Mouse (Mus musculus) brain, embryonic 14.5 days (tissue): ENCODE measurements around the gene Asic4.

ENCODE experiments used
- CTCF ChIP-seq: fragments of 200-500 bp; IDR thresholded peaks from 2 replicates; pipeline ENCODE4 v1.5.1; 2012; ENCODE audit warnings: inconsistent platforms, mild to moderate bottlenecking, moderate library complexity, borderline replicate concordance; ENCODE audit not compliant: insufficient read depth, insufficient read length; ENCODE audit errors: extremely low read depth
- POLR2A ChIP-seq: fragments of 200-500 bp; IDR thresholded peaks from 2 replicates; pipeline ENCODE4 v1.6.1; 2012; ENCODE audit warnings: mild to moderate bottlenecking, inconsistent platforms, borderline replicate concordance; ENCODE audit not compliant: poor library complexity, insufficient read depth, insufficient read length, severe bottlenecking; ENCODE audit errors: extremely low read depth

DNA sequence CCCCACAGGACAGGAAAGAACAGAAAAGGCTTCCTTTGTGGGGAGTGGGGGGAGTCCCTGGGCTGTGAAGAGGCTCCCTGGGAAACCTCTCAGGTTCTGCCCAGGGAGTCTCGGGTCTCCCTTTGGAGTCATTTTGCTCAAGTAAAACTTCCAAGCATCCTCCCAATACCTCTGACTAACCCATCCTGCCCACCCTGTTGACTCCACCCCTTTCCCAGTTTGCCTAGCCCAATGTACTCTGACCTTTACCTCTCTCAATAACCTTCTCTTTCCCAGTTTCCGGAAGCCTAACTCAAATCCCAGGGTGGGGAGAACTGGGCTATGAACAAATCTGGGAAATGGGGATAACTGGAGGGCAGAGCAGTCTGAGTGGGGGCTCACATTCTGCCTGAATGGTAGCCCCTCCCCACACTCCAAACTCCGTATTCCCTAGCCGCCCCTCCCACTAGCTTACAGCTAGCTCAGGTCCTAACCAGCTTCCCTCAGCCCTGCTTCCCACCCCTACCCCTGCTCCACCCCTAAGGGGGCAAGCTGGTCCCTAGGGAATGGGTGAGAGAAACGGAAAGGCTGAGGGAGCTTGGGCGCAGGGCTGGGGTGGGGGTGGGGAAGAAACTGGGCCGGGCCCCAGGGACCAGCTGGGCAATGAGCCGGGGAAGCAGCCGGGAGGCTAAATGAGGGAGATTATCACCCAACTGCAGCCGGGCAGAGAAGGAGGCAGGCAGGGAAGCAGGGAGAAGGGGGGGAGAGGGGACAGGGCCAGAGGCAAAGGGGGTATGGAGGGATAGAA is 2.8 kb upstream of the Asic4 start:
- TF ChIP-seq CTCF = no peak
- no peak for TF ChIP-seq POLR2A
